Mouse (Mus musculus) thymus, postnatal 0 days (tissue): ENCODE data around the gene Morn5. TPM values are rescaled to one million over a fixed set of nuclear protein-coding genes. Genes with fewer than 3 reads are reported as not detected.
A peak's percentile ranks its signal among the peaks of the same experiment; 100 is the strongest.

ENCODE experiments used
- DNase-seq: peaks from one replicate; pipeline ENCODE4 v3.0.0-alpha.2; 2015; ENCODE audit warnings: low spot score
- polyA plus RNA-seq: library from polyadenylated mRNA; unstranded; fragments of >200 nt; fragmentation: Nextera tagmentation; extraction: Ambion mirVana; gene quantifications from 2 replicates; pipeline ENCODE4 v1.2.1, GENCODE M21; 2015

The Morn5 gene
- polyA plus RNA-seq, 1 experiment from 2014 or later, result 0.53 TPM

DNA sequence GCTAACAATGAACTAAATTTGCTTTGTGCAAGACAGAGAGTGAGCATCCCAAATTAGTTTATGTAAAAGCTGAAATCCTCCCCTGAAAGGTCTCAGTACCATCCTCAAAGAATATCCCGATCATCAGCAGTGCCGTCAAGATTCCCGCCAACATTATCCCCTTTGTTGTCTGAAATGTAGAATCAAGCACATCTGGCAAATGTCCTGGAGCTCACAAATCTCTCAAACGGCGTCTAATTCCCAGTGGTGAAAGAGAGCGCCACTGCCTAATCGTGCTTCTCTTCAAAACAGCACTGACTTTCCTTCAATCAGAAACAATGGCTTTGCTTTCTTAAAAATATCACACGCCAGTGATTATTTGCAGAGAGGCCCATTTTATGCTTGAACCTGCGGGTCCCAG, 17.9 kb downstream of the Morn5 start:
- no peak for DNase-seq

DNA sequence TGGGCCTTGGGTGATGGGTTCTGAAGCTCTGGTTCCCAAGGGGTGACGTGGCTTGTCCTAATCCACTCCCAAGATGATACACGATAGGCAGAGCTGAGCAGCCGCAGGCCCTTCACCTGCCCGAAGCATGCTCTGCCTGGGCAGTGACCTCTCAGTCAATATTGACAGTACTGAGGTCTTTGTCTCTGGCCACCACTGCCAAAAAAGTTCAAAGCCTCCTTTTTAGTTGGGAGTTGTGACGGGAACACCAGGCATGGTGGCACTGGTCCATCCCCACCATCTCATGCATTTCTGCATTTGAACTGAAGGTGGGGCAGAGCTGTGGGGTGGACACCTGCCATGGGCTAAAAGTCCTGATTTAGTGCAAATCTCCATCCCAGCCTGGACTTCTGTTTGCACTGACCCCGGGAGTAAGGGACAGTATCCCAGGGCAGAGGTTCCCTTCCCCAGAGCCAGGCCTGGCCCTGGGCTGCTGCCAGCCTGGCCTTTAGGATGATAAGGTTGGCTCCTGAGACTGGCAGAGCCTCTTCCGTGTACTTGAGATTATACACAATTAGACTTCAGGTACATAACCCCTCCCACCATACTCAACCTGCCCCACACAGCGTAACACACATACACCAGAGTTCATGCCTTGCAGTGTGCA, 22.5 kb downstream of the Morn5 start:
- no peak for DNase-seq

DNA sequence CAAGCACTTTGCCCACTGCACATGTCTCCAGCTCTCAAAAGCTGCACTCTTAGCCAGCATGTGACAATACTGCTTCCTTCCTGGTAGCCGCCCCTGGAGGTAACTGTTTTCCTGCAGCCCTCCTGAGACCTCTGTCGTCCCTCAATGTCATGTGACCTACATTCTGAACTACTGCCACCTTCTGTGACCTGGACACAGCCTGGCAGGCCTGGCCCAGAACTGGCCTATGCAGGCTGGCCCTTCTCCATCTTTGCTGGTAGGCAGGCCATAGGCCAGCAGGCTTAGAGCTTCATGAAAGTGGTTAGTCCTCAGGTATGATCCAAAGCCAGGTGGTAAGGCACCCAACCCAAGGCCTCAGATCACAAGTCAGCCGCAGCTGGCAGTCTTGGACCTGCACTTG, 24.5 kb downstream of the Morn5 start:
- DNase-seq, result no peak

DNA sequence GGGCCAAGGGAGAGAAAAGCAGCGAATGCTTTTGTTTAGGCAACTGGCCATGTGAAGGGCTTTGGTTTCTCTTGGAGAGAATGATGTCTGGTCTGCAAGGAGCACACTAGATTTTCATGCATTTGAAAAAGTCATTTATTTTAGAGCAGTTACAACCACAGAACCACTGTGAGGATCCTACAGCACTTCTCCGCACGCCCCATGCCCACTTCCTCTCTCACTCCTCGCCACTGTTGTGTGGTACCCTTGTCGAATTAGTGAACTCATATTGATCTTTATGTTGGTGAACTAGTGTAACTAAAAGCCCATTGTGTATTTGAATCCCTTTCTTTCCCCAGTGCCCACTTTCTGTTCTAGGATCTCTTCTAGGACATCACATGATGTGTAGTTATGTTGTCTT, 26.0 kb downstream of the Morn5 start:
- DNase-seq, result no peak

DNA sequence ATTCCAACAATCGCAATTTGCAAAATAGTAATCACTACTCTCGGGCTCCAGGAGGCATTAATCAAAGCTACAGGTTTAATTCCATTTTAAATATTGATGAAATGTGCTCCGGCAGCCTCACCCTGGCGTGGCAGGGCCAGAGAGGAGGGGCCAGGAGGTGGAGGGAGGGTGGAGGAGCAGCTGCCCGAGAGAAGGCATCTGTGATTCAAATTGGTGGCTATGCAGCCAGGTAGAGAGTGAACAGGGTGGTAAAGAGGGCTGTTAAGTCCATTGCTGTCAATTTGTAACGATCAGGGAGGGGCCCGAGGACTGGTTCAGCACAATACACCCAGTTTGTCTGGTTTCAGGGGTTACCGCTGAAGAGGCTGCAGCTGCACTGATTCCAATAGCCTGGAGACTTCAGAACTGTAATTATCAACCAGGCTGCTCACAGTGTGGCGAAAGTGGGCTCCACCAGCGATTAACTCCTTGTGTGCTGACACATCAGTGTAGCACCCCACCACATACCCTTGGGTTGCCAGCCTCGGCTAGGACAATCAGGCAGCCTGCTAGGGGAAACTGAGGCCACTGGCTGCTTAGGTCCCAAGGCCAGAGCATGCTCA, 28.0 kb downstream of the Morn5 start:
- no peak for DNase-seq

DNA sequence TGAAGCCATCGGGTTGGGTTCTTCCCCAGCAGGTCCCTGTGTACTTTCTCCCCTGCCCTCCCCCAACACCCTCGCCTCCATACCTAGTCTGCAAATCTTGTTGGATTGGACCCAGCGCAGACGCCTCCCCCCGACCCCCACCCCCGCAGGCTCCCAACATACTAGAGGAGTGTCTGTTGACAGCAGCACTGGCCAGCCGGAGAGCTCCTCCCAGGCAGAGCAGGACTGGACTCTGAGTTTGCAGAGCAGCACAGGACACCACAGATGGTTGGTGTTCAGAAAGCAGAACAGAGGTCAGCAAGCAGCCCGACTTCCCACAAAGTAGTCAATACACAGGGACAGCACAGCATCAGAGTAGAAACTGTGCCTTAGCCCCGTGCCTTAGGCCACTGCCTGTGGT, 32.2 kb downstream of the Morn5 start:
- DNase-seq, result no peak

DNA sequence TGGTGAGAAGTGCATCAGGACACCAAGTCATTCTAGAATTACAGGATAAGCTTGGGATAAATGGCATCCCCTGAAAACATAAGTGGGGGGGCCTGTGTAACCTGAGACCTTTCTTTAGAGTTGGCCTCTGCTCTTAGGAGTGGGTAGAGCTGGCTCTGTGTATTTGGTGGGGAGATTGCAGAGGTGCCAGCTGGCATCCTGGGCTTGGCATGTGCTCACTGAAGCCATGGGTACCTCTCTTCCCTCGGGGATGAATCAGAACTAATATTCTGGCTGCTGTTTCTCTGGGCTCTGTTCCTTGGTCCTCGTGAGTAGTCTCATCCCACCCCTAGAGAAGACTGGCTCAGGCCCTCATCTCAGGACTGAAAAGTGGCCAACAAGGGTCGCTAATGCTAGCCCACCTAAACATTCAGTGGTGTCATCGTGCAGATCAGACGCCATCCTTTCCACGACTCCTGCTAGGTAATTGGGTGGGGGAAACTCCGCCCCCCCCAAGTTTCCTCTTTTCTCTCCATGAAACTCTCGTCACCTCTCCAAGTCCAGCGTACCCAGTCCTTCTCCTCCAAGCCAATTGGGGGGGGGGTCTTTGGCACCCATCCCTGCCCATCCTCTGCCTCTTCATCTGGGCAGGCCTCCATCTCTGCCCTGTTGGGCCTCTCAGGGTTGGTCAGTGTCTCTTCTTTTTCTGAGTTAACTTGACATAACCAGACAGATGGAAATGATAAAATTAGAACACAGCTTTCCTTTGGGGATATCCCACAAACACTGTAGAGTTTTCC, 33.7 kb downstream of the Morn5 start:
- DNase-seq, result no peak

DNA sequence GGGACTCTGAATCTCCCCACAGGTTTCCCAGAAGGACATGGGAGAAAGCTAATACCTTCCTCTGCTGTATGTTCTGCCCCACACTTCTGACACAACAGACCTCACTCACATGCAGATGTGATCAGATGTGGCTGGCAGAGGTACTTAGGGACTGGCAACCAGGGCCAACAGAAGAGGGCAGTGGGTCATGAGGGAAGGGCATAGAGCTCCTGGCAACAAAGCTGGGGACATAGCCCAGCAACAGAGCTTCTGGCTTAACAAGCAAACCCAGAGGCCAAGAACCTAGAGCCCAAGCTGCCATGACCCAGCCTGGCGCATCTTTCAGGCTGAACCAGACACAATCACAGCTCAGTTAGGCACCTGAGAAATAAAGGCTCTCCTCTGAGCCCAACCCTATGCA, 35.8 kb downstream of the Morn5 start:
- no peak for DNase-seq

DNA sequence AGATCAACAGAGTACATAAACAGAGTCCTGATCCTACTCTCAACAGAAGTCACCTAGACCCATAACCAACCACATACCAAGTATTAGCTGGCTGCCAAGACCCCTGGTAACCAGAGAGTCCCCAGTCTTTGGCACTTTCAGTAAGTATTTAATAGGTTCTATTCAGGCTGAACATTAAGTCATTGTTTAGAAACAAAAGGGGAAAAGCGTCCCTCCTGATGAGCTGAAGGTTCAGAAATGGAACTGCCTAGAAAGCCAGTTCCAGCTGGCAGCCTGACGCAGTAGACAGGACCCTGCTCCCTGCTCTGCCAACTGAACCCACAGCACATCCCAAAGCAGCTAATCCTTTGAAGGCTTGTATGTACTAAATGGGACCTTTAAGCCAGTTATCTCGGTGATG, 39.9 kb downstream of the Morn5 start:
- DNase-seq, result no peak

DNA sequence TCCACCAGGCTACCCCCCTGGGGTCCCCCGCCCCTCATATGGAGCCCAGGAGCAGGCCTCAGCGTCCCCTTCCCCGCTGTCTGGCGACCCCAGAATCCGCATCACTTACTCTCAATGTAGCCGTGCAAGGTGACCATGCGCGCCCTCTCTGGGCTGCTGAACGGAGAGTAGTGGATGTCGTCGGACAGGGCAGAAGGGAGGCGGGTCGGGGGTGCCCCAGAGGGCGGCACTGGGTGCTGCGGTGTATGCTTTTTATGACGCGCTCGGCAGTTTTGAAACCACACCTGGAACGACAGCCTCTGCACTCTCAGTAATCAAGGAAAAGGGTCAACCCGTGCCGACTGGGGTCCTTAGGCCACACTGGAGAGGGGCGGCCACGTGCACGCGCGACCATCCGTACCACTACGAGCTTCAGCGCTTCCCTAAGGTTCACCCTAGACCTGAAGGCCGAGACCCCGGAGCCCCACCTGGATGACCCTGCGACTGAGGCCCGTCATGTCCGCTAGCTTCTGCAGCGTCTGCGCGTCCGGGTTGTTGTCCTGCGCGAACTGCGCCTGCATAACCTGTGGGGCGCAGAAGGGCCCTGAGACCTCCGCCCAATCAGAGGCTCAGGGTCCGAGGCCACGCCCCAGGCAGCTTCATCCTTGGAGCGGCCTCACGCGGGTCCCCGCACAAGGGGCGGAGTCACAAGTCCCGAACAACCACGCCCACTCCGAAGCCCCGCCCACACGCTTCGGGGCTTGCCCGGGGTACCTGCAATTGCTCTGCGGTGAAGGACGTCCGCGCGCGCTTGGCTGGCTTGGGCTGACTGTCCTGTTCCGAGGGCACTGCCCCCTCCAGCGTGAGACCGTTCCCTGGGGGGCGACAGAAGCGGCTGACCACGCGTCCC, 41.8 kb downstream of the Morn5 start:
- peak; percentile 52 for DNase-seq

DNA sequence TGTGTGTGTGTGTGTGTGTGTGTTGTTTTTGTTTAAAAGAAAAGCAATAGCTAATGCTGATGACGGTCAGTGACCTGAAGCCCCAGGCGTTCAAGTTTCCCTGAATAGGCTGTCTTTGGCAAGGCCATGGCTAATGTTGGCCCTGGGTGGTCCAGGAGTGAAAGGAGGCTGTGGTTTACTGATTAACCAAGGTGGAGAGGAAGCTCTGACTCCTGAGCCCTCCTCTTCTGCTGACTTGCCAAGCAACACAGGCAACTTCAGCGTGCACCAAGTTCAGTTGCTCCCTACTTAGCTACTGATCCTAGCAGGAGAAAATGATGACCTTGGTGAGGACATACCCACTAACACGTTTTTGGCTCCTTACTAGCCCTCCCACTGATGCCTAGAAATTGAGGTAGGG, 43.5 kb downstream of the Morn5 start:
- DNase-seq, result no peak

DNA sequence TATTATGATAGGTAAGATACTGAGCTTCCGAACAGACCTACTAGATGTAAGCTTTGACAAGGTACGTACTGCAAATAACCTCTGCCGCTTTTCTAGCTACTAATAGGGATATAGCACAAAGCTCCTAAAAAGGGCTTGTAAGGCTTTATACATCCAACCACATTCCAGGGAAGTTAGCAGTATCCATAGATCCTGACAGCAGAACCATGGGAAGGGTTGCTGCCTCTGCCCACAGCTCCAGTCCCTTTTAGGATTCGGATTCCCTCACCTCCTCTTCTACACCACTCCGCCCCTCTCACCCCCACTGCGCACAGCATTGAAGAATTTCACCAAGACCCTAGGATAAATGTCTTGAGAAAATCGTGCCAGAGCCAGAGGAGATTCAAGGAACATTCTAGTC, 44.0 kb downstream of the Morn5 start:
- DNase-seq, result no peak

DNA sequence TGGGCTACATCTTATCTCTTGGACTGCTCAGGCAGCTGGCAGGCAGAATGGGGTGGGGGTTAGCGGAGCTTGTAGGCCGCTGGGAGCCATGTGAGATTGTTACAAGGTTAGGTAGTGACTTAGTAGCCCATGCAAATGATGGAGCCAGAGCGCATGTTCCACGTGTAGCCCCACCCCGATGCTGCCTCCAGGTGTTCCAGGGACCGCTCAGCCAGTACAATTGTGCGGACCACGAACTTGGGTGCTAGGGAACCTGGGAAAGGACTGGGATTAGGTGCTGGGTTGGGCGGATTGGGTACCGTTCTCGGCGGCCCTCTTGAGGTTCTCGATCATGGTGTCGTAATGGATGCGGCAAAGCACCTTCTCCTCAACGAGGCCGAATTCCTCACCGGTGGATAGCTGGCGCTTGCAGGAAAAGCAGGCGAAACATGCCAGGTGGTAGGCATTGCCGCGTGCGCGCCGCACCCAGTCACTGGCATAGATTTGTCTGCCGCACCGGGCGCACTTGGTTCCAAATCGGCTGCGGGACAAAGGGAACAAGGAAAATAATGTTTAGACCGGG, 44.7 kb downstream of the Morn5 start:
- DNase-seq, result no peak

DNA sequence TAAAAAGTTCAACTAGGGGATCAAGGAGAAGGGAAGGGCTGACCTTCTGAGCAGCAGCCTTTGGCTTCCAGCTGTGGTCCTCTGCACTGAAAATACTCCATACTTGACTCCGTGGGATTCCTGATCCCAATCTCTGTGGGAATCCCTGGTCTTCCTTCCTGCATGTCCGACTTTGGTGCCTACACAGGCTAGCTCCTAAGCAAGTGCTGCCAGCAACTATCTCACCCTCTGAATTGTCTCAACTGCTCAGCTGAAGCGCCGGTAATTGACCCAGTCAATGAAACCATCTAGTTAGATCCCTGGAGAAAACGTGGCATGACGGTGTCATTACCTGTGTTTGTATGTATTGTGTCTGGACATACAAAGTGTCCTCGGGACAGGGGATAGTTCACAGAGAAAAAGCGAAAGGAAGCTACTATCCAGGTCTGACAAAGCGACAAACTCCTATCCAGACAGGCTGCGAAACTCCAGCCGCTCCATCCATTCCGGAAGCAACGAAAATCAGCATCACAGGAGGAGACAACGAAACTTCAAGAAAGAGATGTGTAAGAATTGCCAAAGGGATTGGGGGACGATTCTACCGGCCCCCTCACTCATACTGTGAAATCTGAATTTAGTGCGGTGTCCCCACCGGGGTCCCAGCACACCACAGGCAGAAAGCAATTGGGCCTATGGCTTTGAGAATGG, 48.0 kb downstream of the Morn5 start:
- DNase-seq, result no peak

DNA sequence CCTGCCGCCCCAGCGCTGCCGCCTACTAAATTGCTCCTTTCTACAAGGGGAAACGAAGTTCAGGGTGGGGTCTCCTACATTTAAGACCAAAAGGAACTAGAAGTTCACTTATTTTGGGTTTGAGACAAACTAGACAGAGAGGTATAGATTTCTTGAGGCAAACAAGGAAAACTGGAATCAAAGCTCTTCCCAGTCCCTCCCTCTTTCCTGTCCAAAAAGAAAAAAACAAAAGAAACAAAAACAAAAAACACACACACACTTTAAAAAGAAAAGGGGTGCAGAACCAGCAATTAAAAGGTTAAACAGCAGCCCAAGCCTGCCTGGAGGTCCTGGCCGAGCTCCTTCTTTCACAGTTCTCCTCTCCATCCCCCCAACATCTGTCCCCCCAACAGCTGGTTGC, 48.8 kb downstream of the Morn5 start:
- DNase-seq, result no peak

DNA sequence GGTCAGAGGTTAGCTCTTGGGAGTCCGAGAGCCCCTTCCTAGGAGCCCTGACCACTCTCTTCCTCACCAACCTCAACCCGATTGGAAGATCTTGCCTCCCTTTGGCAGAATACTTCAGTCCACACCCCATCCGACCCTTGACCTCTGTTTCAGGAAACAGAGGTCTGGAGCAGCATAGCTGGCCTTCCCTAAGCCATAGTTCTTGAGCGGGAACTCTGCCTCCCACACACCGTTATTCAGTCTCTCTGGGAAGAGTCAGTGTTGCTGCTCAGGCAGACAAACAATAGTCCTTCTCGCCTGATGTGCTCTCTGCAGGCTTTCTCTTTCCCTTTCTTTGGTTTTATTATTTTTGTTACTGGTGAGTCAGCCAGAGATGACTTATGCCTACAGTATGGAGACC, 50.5 kb downstream of the Morn5 start:
- DNase-seq, result no peak

DNA sequence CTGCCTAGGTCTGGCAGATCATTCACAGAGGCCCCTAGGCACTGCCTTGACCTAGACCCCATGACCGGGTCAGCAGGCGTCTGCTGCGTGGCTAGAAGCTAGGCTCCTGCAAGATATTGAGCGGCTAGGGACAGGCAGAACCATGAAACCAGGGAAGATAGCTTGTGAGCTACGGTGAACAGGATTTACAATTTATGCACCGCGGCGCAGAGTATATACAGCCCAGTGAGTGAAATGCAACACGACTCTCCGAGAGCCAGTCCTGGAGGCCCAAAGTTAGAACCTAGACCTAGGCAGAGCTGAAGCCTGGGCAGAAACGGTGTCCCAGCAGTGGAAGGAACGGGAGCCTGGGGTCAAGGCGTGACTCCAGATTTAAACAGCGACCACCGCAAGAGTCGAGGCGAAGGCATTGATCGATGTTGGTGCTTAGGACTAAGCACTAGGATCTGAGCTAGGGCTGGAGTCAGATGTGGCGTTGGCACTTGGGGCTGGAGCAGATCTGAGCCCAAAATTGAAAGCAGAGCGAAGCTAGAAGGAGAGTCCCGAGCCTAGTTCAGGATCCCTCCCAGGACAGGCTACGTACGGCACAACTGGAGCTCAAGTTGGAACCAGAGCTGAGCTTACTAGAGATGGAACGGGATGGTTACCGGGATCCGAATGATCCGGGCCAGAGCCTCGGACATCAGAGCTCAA, 52.8 kb downstream of the Morn5 start:
- no peak for DNase-seq

DNA sequence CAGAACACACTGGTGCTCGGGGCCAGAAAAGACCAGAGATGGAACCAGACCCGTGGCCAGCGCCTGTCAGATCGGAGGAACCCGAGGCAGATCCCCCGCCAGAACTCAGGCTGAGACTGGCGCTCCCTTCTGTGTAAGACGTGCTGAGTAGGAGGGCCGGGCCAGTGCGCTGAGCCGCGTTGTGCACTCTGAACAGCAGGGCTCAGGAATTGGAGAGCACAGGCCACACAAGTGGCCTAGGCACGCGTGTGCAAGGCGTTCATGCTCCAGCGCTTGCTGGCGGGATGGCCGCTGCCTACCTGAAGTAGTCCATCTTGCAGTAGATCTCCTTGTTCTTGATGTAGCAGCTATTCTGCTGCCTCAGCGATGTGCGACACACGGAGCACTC, 53.3 kb downstream of the Morn5 start:
- DNase-seq, result no peak

DNA sequence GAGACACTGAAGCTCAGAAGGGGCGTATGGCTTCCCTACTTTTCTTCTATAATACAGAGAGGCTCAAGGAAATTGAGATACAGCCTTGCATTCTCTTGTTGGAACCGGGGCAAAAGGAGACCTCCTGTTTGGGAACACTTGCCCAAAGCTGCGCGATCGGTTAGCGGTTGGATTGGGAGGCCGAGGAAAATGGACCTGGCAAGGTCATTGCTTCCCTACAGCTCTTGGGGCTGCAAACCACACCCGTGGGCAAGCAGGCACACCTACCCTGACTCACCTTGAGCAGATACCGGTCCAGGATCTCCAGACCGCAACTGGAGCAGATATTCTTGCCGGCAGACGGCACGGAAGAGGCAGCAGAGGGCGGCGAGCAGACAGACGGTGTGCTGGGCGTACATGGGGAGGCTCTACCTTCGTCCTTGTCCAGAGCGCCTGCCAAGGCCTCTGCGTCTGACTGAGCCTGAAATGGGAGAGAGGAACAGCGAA, 53.9 kb downstream of the Morn5 start:
- DNase-seq, result no peak
